Mouse (Mus musculus) liver, embryonic 18 days (tissue): ENCODE measurements around the gene Doc2g. TPM values are rescaled to one million over a fixed set of nuclear protein-coding genes. Genes with fewer than 3 reads are reported as not detected.

Source experiments
- polyA plus RNA-seq: library from polyadenylated mRNA; depleted of rRNA; stranded (reverse); fragments of >200 nt; gene quantifications from 2 replicates; pipeline ENCODE4 v1.2.3, GENCODE M21; 2012; rRNA removed

The Doc2g gene
- polyA plus RNA-seq, result 1.7 and 2.2 TPM in 2 replicates

DNA sequence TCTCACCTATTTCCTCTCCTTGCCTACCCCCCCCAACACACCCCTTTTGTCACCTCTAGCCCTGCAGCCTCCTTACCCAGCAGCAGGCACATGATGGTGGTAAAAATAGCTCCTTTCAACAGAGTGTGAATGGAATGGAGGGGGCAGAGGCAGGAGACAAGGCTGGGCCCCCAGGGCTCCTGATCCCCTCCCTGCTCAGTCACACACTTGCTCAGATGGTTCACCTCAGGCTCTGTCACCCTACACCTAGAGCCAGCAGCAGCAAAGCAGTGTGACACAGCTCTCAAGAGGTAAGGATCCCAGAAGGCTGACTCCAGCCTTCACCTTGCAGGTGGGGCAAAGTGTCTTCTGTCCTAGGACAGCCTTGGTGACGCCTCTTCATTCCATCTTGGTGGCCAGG lies at the start of gene Doc2g:
Gene Doc2g, plus strand, starts transcription at position 202 of the 400 bp plus-strand sequence.

DNA sequence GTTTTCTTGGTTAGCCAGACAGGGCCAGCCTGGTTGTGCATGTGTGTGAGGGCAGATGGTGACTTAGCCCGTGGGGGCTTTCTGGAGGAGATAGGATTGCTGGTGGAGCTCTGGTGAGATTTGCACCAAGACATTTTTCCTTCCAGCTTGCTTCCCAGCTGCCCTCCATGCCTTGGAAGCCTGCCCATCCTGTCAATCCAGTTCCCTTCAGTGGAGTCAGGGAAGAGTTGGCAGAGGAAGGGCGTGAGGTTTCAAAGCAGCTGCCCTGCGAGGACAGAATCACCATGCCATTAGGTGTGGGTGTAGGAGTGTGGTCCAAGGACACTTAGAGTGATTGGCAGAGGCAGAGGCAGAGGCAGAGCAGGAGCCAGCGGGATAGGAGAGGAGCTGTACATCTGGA lies 44.6 kb upstream of the Doc2g start, which contains the start of gene Aldh3b3:
Gene Aldh3b3, plus strand, starts transcription at position 176 of the 400 bp plus-strand sequence.

DNA sequence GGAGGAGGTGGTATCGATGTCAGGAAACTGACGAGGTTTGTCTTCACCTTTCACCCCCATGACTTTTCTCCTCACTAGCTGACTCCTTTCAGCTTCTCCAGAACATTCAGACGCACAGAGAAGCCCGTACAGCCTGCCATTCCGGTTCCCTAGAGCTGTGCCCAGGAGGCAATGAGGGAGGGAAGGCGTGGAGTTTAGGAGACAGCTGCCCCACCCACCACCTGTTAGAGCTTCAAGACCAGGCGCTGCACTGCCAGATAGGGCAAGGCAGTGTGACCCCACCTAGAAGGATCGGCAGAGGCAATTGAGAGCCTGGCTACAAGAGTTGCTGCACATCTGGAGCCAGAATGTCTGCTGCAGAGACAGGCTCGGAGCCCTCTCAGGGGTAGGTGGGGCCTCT lies 30.9 kb upstream of the Doc2g start, which contains the start of gene Aldh3b2:
Gene Aldh3b2, plus strand, starts transcription at position 100 of the 400 bp plus-strand sequence.

DNA sequence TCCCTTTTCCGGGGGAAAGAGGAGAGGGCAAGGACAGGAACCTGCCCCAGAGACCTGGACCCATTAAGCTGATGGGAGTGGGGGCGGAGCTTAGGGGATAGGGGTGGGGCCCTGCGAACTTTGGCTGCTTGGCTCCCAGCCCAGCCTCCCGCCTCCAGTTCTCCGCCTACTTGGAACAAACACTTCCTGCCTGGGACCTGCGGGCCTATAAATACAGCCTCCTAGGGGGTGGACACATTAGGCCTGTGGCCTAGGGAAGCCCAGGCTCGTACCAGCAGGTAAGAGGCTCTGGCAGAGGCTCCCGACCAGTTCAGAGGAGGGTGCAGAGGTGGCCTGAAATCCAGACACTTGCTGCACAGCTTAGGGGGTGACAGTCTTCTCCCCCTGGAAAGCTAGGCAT lies 16.8 kb upstream of the Doc2g start, which contains the start of gene Acy3:
Gene Acy3, plus strand, starts transcription at position 237 of the 400 bp plus-strand sequence.

DNA sequence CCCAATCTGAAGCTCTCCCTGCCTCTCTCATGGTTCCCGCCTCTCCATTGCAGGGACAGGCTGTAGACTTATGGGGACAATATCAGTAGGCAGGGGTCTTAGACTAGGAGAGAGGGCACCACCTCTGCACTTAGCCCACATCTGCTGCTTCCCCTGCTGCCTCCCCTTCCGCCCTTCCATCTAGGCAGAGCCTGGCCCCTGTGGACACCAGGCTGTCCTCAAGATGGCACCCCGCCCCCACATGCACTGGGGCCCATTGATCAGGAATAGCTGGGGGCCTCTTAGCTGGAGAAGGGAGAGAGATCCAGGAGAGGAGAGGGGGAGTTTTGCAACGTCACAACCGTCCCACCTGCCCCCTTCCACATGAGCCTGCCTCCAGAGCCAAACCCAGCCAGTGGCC lies 10.7 kb upstream of the Doc2g start, which contains the start of gene Tbx10:
Gene Tbx10, plus strand, starts transcription at position 337 of the 400 bp plus-strand sequence.

DNA sequence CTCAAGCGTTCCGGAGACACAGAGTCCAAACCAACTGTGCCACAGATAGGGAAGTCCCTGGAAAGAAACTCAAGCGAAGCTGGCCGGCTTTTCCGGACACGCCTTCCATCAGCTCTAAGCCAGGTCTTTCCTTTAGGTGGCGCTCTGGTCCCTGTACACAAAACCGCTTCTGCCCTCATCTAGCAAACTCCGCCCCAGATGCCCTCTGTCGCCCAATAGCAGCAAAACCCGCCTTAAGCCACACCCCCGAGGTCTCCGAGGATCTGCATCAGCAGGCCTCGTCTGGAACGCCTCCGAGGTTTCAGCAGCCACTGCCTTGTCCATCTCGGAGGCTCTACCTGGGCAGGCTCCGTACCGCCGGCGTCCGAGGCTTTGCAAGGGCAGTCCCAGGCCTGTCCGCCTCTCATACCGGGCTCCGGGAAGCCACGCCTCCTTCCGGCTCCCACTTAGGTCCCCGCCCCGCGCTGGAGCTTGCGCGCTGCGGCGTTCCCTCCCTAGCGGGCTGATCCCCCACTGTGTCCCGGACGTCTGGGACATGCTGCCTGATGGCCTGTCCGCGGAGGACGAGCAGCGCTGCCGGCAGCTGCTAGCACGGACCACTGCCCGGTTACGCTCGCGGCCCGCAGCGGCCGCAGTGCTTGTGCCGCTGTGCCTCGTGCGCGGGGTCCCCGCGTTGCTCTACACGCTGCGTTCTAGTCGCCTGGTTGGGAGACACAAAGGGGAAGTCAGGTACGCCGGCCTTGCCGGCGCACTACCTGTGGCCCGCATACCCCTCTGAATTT lies 2.8 kb upstream of the Doc2g start, which contains the start of the genes Nudt8 and Gm49405:
Gene Nudt8, plus strand, starts transcription at position 462 of the 782 bp plus-strand sequence.
Gene Gm49405, plus strand, starts transcription at position 508 of the 782 bp plus-strand sequence.

DNA sequence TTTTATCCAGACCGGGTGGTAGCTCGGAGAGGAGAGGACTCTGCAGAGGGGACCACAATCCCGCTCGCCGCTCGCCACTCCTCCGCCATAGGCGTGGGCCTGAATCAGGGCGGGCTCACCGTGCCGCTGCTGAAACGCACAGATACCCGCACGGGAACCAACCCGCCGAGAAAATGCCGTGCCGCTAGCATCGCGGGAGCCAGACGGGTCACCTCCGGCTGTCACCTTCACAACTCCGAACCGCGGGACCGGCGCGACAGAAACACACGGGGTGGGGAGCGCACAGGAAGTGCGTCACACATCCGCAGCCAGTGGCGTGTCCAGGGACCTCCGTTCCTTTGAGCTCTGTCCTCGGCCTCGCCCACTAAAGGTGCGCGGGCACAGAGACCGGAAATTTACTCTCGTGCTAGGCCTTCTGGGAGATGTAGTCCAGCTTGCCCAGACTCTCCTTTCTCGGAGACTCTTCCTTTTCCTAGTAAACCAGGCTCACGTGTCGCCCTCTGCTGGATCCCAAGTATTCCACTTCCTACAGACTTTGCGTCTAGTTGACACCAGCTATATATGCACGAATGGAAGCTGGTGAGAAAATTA lies 9.4 kb downstream of the Doc2g start, which contains the start of gene Ndufv1:
Gene Ndufv1, minus strand, starts transcription at position 375 of the 591 bp plus-strand sequence.

DNA sequence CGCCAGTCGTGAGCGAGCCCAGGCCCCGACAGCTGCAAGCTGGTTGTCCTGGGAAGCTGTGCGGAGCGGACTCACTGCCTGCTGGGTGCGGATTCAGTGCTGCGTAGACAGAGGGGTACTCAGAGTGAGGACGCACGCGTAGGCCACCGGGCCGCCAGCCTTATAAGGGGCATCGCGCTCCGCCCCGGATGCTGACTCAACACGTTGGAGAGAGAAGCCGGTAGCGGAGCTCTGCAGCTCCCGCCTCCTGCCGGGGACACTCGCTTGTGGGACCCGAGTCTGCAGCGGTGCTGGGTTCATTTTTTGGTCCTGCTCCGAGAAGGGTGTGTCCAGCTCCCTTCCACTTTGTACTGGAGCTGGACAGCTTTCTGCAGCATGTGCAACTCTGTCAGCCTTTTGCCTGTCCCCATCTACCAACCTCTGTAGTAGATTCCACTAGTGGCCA lies 34.7 kb downstream of the Doc2g start, which contains the start of gene Gstp1:
Gene Gstp1, minus strand, starts transcription at position 198 of the 445 bp plus-strand sequence.

DNA sequence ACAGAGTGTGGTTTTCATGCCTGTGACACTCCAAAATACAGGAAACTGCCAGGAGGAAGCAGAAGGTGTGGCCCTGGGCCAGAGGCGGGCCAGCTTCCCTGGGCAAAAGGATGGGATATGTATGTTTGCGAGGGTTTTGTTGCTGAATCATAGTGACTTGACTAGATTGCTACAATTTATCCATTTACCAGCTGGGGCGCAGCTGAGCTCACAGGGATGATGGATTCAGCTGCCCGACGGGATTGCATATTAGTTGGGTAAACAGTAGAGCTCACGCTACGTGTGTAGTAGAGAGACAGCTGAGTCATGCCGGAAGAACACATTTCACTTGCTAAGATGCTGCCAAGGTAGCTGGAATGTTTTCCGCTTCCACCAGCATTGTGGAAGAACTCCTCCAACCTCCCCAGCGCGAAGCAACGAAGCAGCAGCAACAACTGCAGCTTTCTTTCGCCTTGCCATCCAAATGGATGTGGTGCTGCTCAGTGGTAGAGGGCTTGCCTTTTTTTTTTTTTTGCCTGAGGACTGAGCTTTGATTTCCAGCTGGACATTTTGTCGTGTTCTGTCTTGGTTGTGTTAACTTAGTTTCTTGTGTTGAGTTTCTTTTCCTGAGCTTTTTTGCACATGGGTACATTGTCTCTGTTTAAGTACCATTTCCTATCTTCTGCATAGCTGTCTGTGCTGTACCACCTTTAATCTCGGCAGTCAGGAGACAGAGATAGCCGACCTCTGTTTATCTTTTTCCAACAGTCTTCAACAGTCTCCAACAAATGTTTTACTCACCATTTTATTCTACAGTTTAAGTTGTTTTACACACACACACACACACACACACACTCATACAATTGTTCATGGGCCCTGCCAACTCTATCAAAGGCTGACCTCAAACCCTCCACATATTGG lies 43.1 kb downstream of the Doc2g start, which contains the start of gene Gstp2:
Gene Gstp2, minus strand, starts transcription at position 58 of the 900 bp plus-strand sequence.

Other genes with a start within 250 kb of the Doc2g start
- gene Kmt5b, start 235.9 kb upstream of the Doc2g start, polyA plus RNA-seq, result 7.2 and 7.8 TPM in 2 replicates
- gene Chka, start 151.5 kb upstream of the Doc2g start, polyA plus RNA-seq, result 36.1 and 46.3 TPM in 2 replicates
- 87.5 and 103 TPM in 2 replicates for gene Tcirg1, start 96.2 kb upstream of the Doc2g start, polyA plus RNA-seq
- gene Ndufs8, start 90.5 kb upstream of the Doc2g start, polyA plus RNA-seq, result 113 and 118 TPM in 2 replicates
- 9.4 and 9.6 TPM in 2 replicates for gene Aldh3b1, start 73.5 kb upstream of the Doc2g start, polyA plus RNA-seq
- 56.6 and 56.7 TPM in 2 replicates for gene Unc93b1, start 68.1 kb upstream of the Doc2g start, polyA plus RNA-seq
- 0.14 and 0.28 TPM in 2 replicates for gene Aldh3b3, start 44.7 kb upstream of the Doc2g start, polyA plus RNA-seq
- 0.11 and 0.17 TPM in 2 replicates for gene Aldh3b2, start 31.0 kb upstream of the Doc2g start, polyA plus RNA-seq
- gene Acy3, start 16.7 kb upstream of the Doc2g start, polyA plus RNA-seq, result 11.6 and 14.0 TPM in 2 replicates
- not detected in 2 replicates for gene Tbx10, start 10.6 kb upstream of the Doc2g start, polyA plus RNA-seq
- 2.2 and 2.5 TPM in 2 replicates for gene Nudt8, start 2.7 kb upstream of the Doc2g start, polyA plus RNA-seq
- gene Gm49405, start 2.7 kb upstream of the Doc2g start, polyA plus RNA-seq, result 0.61 and 0.75 TPM in 2 replicates
- 80.0 and 84.9 TPM in 2 replicates for gene Ndufv1, start 9.5 kb downstream of the Doc2g start, polyA plus RNA-seq
- 320 and 356 TPM in 2 replicates for gene Gstp1, start 34.7 kb downstream of the Doc2g start, polyA plus RNA-seq
- gene Gstp2, start 42.7 kb downstream of the Doc2g start, polyA plus RNA-seq, result 5.6 and 7.9 TPM in 2 replicates
- 225 and 276 TPM in 2 replicates for gene Gstp3, start 56.3 kb downstream of the Doc2g start, polyA plus RNA-seq
- gene Cabp2, start 78.3 kb downstream of the Doc2g start, polyA plus RNA-seq, result 0.32 and 0.84 TPM in 2 replicates
- 72.2 and 73.8 TPM in 2 replicates for gene Cdk2ap2, start 93.9 kb downstream of the Doc2g start, polyA plus RNA-seq
- gene Pitpnm1, start 96.7 kb downstream of the Doc2g start, polyA plus RNA-seq, result 13.3 and 16.3 TPM in 2 replicates
- gene Aip, start 122.5 kb downstream of the Doc2g start, polyA plus RNA-seq, result 35.5 and 43.9 TPM in 2 replicates
- not detected in 2 replicates for gene Gpr152, start 136.5 kb downstream of the Doc2g start, polyA plus RNA-seq
- gene Cabp4, start 140.7 kb downstream of the Doc2g start, polyA plus RNA-seq, result 0.22 and 0.31 TPM in 2 replicates
- 80.4 and 82.0 TPM in 2 replicates for gene Coro1b, start 145.3 kb downstream of the Doc2g start, polyA plus RNA-seq
- 21.9 and 27.1 TPM in 2 replicates for gene Ptprcap, start 150.3 kb downstream of the Doc2g start, polyA plus RNA-seq
- 14.6 and 16.1 TPM in 2 replicates for gene Rps6kb2, start 160.0 kb downstream of the Doc2g start, polyA plus RNA-seq
- 2.3 and 2.4 TPM in 2 replicates for gene Carns1, start 172.2 kb downstream of the Doc2g start, polyA plus RNA-seq
- gene Tbc1d10c, start 188.0 kb downstream of the Doc2g start, polyA plus RNA-seq, result 9.0 and 11.5 TPM in 2 replicates
- 176 and 177 TPM in 2 replicates for gene Ppp1ca, start 188.8 kb downstream of the Doc2g start, polyA plus RNA-seq
- 13.6 and 14.5 TPM in 2 replicates for gene Rad9a, start 198.3 kb downstream of the Doc2g start, polyA plus RNA-seq
- 2.0 and 2.2 TPM in 2 replicates for gene Clcf1, start 210.9 kb downstream of the Doc2g start, polyA plus RNA-seq
- not detected in 2 replicates for gene AC109138.7, start 211.0 kb downstream of the Doc2g start, polyA plus RNA-seq
- gene Pold4, start 228.6 kb downstream of the Doc2g start, polyA plus RNA-seq, result 34.3 and 34.5 TPM in 2 replicates